Mouse (Mus musculus) hindbrain, embryonic 10.5 days (tissue): ENCODE results near the gene H6pd. TPM values are rescaled to one million over a fixed set of nuclear protein-coding genes. Genes with fewer than 3 reads are reported as not detected.
A peak's percentile ranks its signal among the peaks of the same experiment; 100 is the strongest.

Source experiments
- DNase-seq: peaks from one replicate; pipeline ENCODE4 v3.0.0-alpha.2; 2017; ENCODE audit warnings: low spot score
- H3K27ac ChIP-seq: fragments of 300-500 bp; sonication (generic); 2 replicates; pipeline ENCODE4 v1.5.1; 2016; ENCODE audit warnings: mild to moderate bottlenecking, moderate library complexity
- H3K27me3 ChIP-seq: fragments of 300-500 bp; sonication (generic); 2 replicates; pipeline ENCODE4 v1.6.1; 2016; ENCODE audit warnings: mild to moderate bottlenecking; ENCODE audit not compliant: poor library complexity, insufficient read depth, severe bottlenecking
- H3K36me3 ChIP-seq: fragments of 300-500 bp; sonication (generic); 2 replicates; pipeline ENCODE4 v1.6.1; 2016; ENCODE audit warnings: mild to moderate bottlenecking, moderate library complexity
- H3K4me1 ChIP-seq: fragments of 300-500 bp; sonication (generic); replicated peaks from 2 replicates; pipeline ENCODE4 v1.6.1; 2016; ENCODE audit warnings: mild to moderate bottlenecking
- H3K4me3 ChIP-seq: fragments of 300-500 bp; sonication (generic); 2 replicates; pipeline ENCODE4 v1.5.1; 2016; ENCODE audit warnings: mild to moderate bottlenecking, moderate library complexity
- H3K9me3 ChIP-seq: fragments of 300-500 bp; sonication (generic); 2 replicates; pipeline ENCODE4 v1.6.1; 2016; ENCODE audit warnings: mild to moderate bottlenecking, moderate library complexity
- WGBS: fragments of 180-500 bp; shearing (Covaris S2); methylation state at CpG from one replicate; pipeline ENCODE4 v1.1.7; 2016; 5-methylcytosine and 5-hydroxymethylcytosine counted together
- polyA plus RNA-seq: library from polyadenylated mRNA; unstranded; fragments of >200 nt; fragmentation: Nextera tagmentation; extraction: Ambion mirVana; gene quantifications from 2 replicates; pipeline ENCODE4 v1.2.1, GENCODE M21; 2016

Gene H6pd
- polyA plus RNA-seq, 1 experiment from 2014 or later, result 5.6 TPM

- no peaks in the 10 kb centered on the region for H3K36me3 ChIP-seq
- no peaks in the 10 kb centered on the region for H3K9me3 ChIP-seq
- WGBS, result 27% methylated on average over 9 of the region's 9 CpGs
- H3K4me3 ChIP-seq, result peak overlapping the region; percentile 23; the same call in 1 of the 2 replicates
- no peak for DNase-seq
- peaks cover 34% of the 10 kb centered on the region for H3K4me1 ChIP-seq
- peak overlapping the region; percentile 81 for H3K27ac ChIP-seq
- H3K27me3 ChIP-seq, result peaks cover 36% of the 10 kb centered on the region
These were observed 17.7 kb downstream of the H6pd start for GRCm38 (mm10) chr4:149990954-149991633.

GRCm38 (mm10) chr4:149990212-149990953, 18.4 kb downstream of the H6pd start:
- H3K27ac ChIP-seq, result peak overlapping the region; percentile 81
- DNase-seq, result peak; percentile 44

GRCm38 (mm10) chr4:149988931-149989556, 19.8 kb downstream of the H6pd start:
- no peaks in the 10 kb centered on the region for H3K36me3 ChIP-seq
- peaks cover 34% of the 10 kb centered on the region for H3K4me1 ChIP-seq
- H3K4me3 ChIP-seq, result peak overlapping the region; percentile 44
- 10% methylated on average over 21 of the region's 21 CpGs for WGBS
- peak overlapping the region; percentile 76 for H3K27ac ChIP-seq
- no peaks in the 10 kb centered on the region for H3K9me3 ChIP-seq
- DNase-seq, result peak; percentile 82
- H3K27me3 ChIP-seq, result peaks cover 36% of the 10 kb centered on the region

More at GRCm38 (mm10) chr4:149990212-149990953, 18.4 kb downstream of the H6pd start:
- Histone ChIP-seq H3K27me3 (peaks cover 36% of the 10 kb centered on the region), H3K36me3 (no peaks in the 10 kb centered on the region), H3K4me1 (peaks cover 34% of the 10 kb centered on the region), H3K4me3 (peak overlapping the region; percentile 23; the same call in 1 of the 2 replicates), H3K9me3 (no peaks in the 10 kb centered on the region)
- WGBS, result 11% methylated on average over 8 of the region's 8 CpGs

- 74% methylated on average over 6 of the region's 6 CpGs for WGBS
- no peak overlapping the region; the same call in 1 of the 2 replicates for H3K27ac ChIP-seq
- H3K27me3 ChIP-seq, result peaks cover 31% of the 10 kb centered on the region
- H3K9me3 ChIP-seq, result no peaks in the 10 kb centered on the region
- DNase-seq, result no peak
- H3K36me3 ChIP-seq, result no peaks in the 10 kb centered on the region
- H3K4me1 ChIP-seq, result peaks cover 34% of the 10 kb centered on the region
- peak overlapping the region; percentile 44; the same call in 1 of the 2 replicates for H3K4me3 ChIP-seq
These were observed 20.5 kb downstream of the H6pd start for GRCm38 (mm10) chr4:149988301-149988700.

DNA sequence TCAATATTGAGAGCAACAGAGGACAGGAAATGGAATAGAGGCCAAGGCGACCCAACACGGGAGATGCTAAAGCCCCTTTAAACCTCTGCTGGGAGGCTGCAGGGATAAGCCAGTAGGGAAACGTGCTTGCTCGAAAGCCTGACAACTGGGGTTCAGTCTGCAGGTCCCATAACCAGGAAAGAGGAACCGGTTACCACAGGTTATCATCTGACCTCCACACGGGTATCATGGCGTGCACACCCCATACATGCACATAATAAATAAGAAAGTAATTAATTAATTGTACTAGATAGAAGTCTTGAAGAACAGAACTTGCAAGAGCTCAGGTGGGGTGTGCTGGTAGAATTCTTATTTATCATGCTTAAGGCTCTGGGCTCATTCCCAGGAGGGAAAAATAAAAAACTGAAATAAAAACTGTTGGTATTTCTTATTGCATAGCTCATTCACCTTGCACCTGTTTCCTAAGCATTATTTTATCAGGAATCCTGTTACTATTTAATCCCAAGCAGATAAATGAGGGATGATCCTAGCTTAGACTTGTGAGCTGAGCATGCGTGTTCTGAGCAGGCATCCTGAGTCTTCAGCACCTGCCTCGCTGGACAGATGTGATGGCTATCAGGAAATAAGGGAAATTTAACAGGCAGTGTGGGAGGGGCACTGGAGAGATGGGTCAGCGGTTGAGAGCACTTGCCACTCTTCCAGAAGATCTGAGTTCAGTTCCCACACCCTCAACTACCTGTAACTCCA, 22.0 kb downstream of the H6pd start:
- no peak for DNase-seq
- no peaks in the 10 kb centered on the region for H3K36me3 ChIP-seq
- H3K9me3 ChIP-seq, result no peaks in the 10 kb centered on the region
- H3K27me3 ChIP-seq, result peaks cover 24% of the 10 kb centered on the region
- peaks cover 40% of the 10 kb centered on the region for H3K4me1 ChIP-seq
- no peak overlapping the region for H3K27ac ChIP-seq
- H3K4me3 ChIP-seq, result no peak overlapping the region
- 82% methylated on average over 10 of the region's 10 CpGs for WGBS

- WGBS, result 92% methylated on average over 23 of the region's 23 CpGs
- DNase-seq, result no peak
- Histone ChIP-seq H3K4me3 (no peak overlapping the region), H3K9me3 (no peaks in the 10 kb centered on the region), H3K27me3 (peaks cover 10% of the 10 kb centered on the region), H3K4me1 (peaks cover 31% of the 10 kb centered on the region), H3K36me3 (no peaks in the 10 kb centered on the region), H3K27ac (no peak overlapping the region)
These were observed 24.7 kb downstream of the H6pd start for GRCm38 (mm10) chr4:149983921-149984645.

DNA sequence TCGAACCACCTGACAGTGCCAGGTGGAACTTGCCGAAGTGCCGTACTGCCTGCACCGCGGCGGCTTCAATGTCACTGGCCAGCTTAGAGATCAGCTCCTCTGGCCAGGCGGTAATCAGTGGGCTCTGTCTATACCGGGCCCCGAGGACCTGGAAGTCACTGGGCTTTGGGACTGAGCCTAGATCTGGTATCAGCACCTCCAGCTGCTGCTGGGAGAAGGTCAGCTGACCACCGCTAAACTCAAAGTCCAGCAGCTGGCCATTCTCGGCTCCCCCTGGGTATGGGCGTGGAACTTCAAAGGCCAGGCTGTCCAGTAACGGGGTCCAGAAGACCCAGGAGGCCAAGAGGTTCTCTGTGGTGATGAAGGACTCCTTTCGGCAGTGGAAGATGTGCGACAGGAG, 26.7 kb downstream of the H6pd start:
- Histone ChIP-seq H3K36me3 (no peaks in the 10 kb centered on the region), H3K9me3 (no peaks in the 10 kb centered on the region), H3K4me3 (no peak overlapping the region), H3K4me1 (peaks cover 36% of the 10 kb centered on the region), H3K27me3 (peaks cover 23% of the 10 kb centered on the region), H3K27ac (no peak overlapping the region)
- no peak for DNase-seq
- 83% methylated on average over 15 of the region's 15 CpGs for WGBS

GRCm38 (mm10) chr4:149979819-149980308, 29.0 kb downstream of the H6pd start:
- H3K27me3 ChIP-seq, result peaks cover 23% of the 10 kb centered on the region
- peak; percentile 87 for DNase-seq
- peak overlapping the region; percentile 45 for H3K4me3 ChIP-seq
- peaks cover 43% of the 10 kb centered on the region for H3K4me1 ChIP-seq
- no peaks in the 10 kb centered on the region for H3K9me3 ChIP-seq
- peak overlapping the region; percentile 51; the same call in 1 of the 2 replicates for H3K27ac ChIP-seq
- 4% methylated on average over 12 of the region's 12 CpGs for WGBS
- no peaks in the 10 kb centered on the region for H3K36me3 ChIP-seq

DNA sequence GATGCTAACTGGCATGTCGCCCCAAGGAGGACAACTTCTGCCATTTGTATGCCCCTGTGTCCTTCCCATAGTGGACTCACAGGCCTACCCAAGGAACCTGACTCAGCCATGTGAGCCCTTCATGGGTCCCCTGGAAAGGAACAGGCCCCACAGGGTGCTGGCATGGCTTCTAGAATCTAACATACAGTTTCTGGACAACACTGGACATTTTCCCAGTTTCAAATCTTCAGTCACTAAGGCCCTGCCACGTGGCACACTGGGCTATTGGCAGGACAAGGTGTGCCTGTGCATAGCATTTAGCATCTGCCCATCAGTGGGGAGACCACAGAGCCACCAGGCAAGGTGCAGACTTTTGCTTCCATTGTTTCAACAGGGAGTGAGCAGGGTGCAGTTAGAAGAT, 30.0 kb downstream of the H6pd start:
- no peak for DNase-seq
- Histone ChIP-seq H3K9me3 (no peaks in the 10 kb centered on the region), H3K27me3 (peaks cover 23% of the 10 kb centered on the region), H3K4me1 (peaks cover 43% of the 10 kb centered on the region), H3K27ac (peak overlapping the region; percentile 13; the same call in 1 of the 2 replicates), H3K36me3 (no peaks in the 10 kb centered on the region), H3K4me3 (no peak overlapping the region)
- 88% methylated on average over 2 of the region's 2 CpGs for WGBS

GRCm38 (mm10) chr4:149977801-149978544, 30.9 kb downstream of the H6pd start:
- peaks cover 45% of the 10 kb centered on the region for H3K4me1 ChIP-seq
- no peaks in the 10 kb centered on the region for H3K36me3 ChIP-seq
- no peaks in the 10 kb centered on the region for H3K9me3 ChIP-seq
- no peak overlapping the region for H3K4me3 ChIP-seq
- H3K27ac ChIP-seq, result peak overlapping the region; percentile 29; the same call in 1 of the 2 replicates
- H3K27me3 ChIP-seq, result peaks cover 23% of the 10 kb centered on the region
- 73% methylated on average over 17 of the region's 17 CpGs for WGBS
- DNase-seq, result no peak

DNA sequence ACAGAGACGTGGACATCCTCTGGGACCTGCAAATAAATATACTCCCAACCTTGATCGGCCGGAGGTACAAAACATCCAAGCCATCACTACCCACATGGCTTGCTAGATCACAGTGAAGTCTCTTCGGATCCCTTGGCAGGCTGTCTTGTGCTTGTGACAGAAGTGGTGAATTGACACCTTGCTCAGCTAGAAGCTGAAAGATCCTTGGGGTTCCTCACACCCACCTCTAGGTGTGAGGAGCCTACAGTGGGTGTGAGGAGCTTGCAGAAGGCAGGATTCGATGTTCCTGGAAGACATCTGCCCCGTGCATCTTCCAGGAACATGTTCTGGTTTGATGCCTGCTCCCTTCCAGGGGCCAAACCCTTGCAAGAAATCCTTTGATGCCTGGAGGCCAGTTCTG, 31.6 kb downstream of the H6pd start:
- H3K9me3 ChIP-seq, result no peaks in the 10 kb centered on the region
- no peaks in the 10 kb centered on the region for H3K36me3 ChIP-seq
- H3K27me3 ChIP-seq, result peaks cover 23% of the 10 kb centered on the region
- no peak overlapping the region for H3K4me3 ChIP-seq
- 80% methylated on average over 6 of the region's 6 CpGs for WGBS
- DNase-seq, result no peak
- H3K27ac ChIP-seq, result 0 out of 2 replicates have a peak overlapping the region, but pooled peaks have one; percentile 29
- peaks cover 47% of the 10 kb centered on the region for H3K4me1 ChIP-seq
